Mouse (Mus musculus) cerebellum, adult (tissue): ENCODE measurements around the gene Dmrtc2.
"Not testable (repeated sequence)": the region's sequence is repeated elsewhere in the genome, so short reads cannot be mapped to it uniquely, and the experiment has no call there.

Experiments
- ATAC-seq: cut with Nextera tagmentation; 2 replicates; pipeline ENCODE4 v1.9.2; 2017; ENCODE audit warnings: mild to moderate bottlenecking, moderate library complexity, mixed read lengths; ENCODE audit not compliant: insufficient number of reproducible peaks, low FRiP score, low TSS enrichment

Gene Dmrtc2

DNA sequence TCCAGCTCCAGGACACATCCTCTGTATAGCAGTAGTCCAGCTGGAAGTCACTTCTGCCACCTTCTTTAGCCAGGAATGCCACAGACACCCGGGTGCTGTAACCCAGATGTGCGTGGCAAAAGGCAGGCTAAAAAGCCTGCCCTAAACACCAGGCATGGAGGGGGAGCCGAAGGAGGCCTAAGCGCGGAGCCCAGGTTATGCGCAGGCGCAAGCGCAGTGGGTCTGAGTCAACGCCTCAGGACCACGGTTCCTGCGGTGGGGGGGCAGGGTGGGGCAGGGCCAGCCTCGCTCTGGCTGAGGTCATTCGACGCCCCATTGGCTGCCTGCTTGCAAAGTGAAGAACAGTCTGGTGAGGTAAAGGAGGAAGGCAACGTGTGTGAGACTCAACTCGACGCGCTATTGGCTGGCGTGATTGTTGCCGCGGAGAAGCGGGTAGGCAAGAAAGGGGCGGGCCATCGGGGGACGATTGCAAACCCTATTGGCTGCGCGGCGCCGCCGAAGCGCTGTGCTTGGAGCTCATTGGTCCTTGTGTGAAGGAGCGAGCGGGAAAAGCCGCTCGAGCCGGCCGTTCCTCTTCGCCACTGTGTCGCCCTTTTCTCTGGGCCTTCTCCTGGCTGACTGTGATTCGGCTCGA, at the start of gene Dmrtc2, which contains the start of gene Lypd4:
Dmrtc2 (plus strand) TSS at position 526 of the 634 bp plus-strand sequence.
Lypd4 (minus strand) TSS at position 410 of the 634 bp plus-strand sequence.
- ATAC-seq, result no peak

DNA sequence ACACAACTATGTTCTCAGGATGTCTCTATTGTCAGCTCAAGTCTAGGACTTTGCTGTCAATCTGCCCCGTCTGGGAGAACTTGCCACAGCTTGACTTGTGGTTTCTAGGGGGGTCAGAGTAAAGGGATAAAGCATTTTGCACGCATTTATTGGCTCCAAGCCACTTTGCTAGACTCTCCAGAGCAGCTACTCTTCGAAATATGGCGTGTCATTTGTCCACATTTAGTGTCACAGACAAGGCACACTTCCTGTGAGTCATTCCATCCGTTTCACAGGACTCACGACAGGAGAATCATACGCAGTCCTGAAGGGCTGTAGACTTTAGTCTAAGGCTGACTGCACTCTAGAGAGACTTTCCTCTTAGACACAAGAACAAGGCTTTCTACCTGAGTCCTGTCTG, 45.4 kb upstream of the Dmrtc2 start:
- no peak for ATAC-seq

DNA sequence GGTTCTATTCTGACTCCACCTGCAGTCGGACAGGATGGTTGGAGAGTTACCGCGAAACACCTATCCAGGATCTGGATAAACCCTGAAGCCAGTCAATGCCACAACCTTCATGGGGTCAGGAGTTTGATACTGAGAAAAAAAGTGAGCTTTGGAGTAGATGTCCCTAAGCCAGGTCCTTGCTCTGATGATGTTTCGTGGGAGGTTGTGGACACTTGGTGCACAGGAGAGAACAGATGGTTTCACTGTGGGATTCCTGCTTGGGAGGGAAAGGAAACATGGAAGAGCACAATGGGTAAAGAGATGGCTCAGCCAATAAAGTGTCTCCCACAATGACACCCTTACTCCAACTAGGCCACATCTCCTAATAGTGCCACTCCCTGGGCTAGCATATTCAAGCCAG, 42.7 kb upstream of the Dmrtc2 start:
- ATAC-seq, result peak; percentile 84; the same call in 1 of the 2 replicates

DNA sequence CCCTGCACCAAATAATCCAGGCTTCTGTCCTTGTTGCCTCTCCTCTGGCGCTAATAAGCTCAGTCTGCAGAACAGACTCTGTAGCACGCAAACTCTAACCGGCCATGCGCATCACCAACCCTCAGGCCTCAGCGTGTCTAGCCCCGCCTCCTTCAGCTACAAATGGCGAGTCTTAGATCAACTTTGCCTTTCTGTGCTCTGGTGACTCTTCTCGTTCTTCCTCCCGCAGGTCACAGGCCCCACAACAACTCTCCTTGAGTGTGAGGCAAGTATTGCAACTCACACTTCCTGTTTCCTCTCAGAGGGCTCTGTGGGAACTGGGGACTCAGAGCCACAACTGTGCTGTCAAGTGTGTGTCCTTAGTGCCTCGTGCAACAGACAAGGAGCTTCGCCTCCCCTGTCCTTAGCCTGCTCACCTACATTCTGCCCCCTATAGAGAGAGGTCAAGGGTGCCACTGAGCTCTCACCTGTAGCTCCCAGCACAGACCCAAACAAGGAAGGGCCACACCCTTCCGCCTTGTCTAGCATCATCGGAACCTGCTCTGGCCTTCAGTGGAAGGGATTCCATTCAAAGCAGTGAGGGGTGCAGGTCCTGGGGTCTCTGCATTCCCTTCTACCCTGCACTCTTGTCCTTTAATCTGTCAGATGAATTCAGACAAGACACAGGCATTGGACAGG, 31.0 kb upstream of the Dmrtc2 start:
- not testable (repeated sequence) for ATAC-seq

DNA sequence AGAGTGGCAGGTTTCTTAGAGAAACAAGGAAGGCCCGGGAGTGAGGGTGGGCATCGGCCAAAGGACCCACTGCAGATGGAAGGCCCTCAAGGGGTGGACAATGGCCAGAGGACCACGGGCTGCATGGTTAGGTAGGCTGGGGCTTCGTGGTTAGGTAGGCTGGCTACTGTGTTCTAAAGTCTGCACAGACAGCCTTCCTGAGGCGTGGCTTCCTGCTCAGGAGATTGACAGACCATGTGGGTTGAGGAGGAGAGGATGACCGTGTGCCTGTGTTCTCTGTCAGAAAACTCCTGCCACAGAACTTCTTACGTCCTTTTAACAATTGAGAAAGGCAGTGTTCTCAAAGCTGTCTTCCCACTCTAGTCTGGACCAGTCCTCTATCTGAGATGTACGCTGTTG, 30.4 kb upstream of the Dmrtc2 start:
- no peak for ATAC-seq

DNA sequence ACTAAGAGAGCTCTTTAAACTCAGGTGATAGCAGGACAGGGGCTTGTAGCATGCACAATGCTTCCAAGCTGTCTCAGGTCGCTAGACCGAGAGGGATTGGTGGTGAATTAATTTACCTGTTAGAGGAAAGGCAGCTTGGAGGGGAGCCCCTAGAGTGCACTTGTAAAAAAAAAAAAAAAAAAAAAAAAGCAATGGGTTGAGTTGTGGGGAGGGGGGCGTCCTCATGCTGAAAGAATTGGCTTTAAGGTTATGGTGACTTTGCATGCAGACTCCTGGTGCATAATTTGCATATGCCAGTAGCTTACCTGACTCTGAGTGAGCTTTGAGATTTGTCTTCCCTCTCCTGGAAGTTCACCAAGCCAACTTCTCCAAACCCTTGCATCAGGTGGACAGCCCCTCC, 29.5 kb upstream of the Dmrtc2 start:
- no peak for ATAC-seq

DNA sequence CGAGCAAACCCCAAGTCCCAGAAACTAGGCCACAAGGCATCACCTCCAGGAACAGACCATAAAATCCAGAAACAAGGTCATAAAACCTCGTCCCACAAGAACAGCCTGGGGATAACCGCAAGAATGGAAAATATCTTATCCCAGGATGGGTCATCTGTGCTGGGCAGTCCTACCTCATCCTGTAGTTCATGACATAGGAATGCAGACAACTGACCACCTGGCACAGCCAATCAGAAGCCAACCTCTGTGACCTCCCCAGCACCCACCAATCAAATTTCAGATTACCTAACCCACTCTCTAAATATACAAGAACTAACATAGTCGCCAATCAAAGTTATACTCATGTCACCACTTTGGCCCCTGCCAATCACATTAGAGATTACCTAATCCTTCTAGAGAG, 28.8 kb upstream of the Dmrtc2 start:
- no peak for ATAC-seq

DNA sequence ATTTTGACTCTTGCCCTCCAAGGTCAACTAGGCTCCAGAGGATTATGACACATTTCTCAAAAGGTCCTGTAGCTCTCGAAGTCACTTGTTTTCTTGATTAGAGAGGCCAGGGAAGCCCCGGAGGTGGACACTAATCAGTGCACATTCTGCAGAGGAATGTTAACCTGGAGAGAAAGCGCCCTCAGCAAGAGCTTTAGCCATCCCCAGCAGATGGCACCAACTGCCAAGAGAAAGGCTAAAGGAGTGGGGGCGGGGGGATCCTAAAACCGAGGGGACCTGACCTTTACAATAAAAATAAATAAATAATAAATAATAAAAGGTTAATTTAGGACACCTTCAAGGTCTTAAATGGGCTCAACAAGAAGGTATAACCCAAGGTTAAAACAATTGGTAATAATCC, 25.7 kb upstream of the Dmrtc2 start:
- no peak for ATAC-seq

DNA sequence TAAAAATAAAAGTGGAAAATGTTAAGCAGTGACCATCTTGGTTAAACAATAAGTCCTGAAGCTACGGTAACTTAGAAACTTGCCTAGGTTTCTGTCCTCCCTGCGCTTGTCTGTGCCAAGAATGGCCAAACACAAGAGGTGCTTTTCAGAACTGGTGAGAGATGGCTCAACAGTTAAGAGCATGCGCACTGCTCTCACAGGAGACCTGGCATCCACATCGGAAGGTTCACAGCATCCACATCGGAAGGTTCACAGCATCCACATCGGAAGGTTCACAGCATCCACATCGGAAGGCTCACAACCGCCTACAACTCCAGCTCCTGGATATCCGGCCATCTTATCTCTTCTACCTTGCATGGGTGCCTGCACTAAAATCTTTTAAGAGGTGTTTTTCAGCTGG, 24.7 kb upstream of the Dmrtc2 start:
- no peak for ATAC-seq

DNA sequence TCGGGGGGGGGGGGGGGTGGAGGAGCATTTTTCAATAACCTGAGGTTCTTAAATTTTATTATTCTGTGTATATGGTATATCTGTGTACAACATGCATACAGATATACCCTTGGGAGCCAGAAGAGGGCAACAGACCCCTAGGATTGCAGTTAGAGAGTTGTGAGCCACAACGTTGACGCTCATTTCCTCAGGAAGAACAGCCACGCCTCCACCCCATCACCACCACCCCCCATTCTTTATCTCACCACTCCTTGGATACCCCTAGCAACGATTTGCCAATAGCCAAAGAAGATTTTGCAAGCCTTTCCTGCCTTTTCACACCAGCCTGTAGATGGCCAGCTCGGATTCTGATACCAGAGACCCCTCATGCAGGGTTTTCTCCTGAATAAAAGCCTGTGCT, 24.1 kb upstream of the Dmrtc2 start:
- no peak for ATAC-seq

DNA sequence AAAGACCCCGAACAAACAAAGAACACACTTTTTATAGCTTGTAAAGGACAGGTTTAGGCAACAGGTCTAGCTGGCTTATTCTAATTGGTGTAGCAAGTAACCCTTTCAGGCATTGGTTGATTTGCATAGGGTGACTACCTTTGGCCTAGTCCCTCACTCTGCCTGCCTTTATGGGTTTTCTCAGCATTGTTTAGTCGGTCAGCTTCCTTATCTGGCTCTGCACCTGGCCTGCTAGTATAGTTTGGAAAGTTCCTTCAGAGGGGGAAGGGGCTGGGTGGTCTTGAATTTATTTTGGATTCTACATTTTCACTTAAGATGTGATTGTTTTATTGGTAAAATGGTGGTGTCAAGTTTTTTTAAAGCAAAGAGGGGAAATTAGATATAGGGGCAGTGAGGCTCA, 23.3 kb upstream of the Dmrtc2 start:
- not testable (repeated sequence) for ATAC-seq

DNA sequence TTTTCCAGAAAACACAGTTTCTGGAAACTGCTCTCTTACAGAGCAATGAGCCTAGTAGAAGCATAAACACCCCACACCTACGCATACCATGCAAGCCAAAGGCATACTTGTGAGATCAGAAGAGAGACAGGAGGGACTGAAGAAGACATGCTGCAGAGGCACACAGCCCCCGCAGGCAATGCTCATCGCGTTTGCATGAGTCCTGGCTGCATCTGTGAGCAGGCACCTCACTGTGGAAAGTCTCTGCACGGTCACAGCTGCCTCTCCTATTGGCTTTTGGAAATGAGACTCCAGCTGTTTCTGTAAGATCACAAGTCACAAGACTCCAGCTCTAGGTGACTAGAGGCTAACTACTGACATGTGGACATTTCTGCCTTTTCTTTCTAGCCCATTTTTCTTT, 19.7 kb upstream of the Dmrtc2 start:
- no peak for ATAC-seq

DNA sequence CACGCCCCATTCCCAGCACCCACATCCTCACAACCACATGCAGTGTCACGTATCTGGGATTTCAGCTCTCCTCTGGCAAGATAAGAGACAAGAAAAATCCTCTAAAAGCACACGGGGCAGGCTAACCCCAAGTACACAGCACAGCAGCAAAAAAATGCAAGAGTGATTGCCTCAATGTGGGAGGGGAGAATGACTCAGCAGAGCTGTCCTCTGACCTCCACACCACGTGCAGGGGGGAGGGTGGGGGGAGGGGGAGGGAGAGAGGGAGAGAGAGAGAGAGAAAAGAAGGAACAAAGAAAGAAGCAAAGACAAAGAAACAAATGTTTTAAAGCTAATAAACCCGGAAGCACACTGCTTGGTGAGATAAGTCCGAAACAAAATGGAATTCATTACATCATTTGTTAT, 19.0 kb upstream of the Dmrtc2 start:
- ATAC-seq, result no peak

DNA sequence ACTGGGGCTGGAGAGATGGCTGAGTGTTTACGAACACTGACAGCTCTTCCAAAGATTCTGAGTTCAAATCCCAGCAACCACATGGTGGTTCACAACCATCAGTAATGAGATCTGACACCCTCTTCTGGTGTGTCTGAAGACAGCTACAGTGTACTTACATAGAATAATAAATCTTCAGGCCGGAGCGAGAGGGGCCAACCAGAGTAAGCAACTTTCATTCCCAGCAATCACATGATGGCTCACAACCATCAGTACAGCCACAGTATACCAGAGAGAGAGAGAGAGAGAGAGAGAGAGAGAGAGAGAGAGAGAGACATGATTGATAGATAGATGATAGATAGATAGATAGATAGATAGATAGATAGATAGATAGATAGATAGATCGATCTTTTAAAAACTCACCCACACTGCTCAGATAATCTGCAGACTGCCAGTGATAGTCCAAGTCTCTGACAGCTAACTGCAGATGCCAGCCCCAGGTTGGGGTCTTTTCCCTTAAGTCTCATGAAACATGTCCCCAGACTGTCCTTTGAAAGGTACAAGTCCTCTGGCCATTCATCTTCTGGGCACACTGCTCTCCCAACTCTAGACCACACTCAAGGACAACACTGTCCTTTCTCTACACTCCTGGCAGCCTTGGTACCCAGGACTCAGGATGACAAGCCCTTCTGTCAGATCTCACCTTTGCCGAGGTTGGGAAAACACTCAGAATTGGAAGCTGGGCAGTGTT, 18.1 kb upstream of the Dmrtc2 start:
- ATAC-seq, result no peak

DNA sequence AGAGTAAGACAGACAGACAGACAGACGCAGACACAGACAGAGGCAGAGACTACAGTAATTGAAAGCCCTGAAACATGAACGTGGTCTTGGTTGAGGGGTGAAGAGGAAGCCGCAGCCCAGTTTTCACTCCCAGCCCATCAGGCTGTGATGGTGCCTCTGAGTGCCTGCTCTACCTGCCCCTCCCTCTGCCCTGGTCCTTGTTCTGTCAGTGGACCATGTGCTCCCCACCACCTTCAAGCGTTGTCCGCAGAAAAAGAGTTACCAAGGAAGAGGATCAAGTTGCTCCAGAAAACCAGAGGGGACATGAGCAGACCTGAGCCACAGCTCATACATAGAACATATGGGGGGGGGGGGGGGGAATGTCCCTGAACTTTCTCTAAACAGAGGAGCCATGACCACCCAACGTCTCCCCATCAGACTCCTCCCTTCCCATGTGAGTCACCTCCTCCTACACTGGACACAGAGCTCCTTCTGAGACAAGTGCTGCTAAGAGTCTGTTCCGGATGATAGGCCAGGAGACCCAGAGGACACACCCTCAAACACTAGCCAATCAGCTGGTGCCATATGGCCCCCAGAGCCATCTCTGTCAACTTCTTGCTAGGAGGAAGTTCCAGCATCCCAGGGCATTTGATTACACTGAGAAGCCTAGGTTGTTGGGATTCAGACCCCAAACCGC, 17.2 kb upstream of the Dmrtc2 start:
- no peak for ATAC-seq

DNA sequence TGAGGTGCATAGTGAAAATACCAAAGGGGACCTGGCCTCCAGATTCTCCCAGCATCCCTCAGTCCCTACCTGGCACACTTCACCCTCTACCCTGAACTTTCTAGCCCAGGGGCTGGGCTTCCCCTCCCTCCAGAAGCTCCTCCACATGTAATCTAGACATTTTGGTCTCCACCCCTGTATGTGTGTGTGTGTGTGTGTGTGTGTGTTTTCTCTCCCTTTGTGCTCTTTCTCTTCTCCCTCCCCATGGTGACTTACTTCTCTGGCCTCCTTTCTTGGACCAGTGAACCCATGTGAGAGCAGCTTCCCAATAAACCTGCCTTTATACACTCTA, 16.7 kb upstream of the Dmrtc2 start:
- ATAC-seq, result no peak

DNA sequence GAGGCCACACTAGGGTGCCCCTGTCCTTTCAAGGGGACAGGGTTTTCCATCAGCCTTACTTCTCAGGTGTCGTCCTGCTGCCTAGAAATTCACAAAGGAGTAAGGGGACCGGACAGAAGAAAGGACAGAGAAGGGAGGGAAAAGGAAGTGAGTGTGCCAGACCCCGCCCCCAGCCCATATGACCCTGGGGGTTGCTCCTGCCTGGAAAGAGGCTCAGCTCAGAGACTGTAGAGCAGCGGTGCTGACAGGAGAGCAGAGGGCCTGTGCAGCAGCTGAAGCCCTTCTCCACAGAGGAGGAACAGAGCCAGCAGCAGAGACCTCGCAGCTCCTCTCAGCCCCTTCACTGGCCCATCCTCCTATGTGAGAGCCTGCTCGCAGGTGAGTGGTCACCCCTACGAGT, 16.2 kb upstream of the Dmrtc2 start:
- ATAC-seq, result no peak

DNA sequence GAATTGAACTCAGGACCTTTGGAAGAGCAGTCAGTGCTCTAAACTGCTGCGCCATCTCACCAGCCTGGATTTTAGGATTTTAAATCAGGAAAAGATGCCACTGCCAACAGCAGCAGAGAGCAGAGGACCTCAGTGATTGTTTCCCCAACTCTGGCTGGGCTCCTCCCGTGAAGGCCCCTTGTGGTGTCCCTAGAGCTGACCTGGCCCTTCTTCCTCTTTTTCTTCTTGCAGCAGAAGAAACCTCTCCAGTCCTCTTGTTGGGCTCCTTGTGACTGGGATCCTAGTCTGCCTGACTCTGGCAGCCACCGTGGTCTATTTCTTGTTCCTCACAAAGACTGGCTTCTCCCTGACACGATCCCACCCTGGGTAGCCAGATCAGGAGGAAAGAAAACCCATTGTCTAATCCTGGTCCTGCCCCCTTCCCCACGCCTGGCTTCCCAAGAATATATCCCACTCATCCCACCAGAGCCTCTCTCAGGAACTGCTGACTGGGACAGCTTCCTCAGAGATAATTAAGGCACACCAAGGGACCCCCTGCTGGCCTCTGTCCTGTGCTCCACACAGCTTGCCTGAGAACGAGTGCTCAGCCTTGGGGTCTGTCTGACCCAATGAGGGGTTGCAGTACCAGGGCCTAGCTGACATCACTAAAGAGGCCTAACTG, 13.3 kb upstream of the Dmrtc2 start:
- ATAC-seq, result no peak

DNA sequence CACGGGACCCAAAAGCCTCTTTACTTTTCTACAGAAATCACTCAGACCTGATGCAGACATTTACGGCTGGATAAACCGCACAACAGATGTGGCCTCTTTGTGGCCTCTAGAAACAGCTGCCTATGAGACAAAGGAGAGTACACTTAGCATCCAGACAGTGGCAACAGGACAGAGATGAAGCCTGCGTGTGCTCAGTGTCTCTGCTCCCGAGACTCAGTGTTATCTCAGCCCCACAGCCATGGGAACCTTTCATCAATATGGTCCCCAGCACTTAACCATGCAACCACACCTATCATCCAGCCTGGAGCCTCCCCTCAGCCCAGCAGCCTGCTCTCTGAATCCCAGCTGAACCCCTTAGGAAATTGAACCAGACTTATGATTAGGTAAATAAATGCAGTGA, 10.6 kb upstream of the Dmrtc2 start:
- no peak for ATAC-seq

DNA sequence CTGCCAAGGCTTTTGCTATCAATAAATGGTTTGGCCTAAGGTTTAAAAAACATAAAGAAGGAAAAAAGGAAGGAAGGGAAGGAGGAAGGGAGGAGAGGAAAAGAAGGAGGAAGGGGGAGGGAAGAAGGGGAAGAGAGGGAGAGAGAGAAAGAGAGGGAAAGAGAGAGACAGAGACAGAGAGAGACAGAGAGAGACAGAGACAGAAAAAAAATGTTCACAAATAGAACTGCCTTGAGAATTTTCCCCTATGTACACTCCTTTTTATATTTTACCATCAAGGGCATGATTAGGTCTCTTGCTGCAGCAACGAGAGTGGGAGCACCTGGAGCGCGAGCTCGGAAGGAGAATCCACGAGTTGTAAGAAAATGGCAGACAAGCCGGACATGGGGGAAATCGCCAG, 7.9 kb upstream of the Dmrtc2 start, which contains the start of gene Gm9844:
Gm9844 (plus strand) TSS at position 301 of the 400 bp plus-strand sequence.
- ATAC-seq, result no peak

DNA sequence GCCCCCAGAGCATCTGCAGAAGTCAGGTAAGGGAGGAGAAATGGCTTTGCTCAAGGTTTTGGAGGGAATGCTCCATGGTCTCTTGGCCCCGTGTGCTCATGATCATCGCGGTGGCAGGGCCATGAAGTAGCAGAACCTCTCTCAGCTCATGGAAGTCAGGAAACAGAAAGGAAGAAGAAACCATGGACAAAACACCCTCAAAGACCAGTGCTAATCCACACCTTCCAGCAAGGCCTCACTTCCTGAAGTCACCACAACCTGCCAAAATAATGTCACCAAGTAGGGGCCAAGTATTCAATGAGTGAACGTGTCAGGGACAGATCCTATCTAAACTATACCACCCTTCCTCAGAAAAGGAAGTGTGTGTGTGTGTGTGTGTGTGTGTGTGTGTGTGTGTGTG, 7.0 kb upstream of the Dmrtc2 start:
- no peak for ATAC-seq
